Comparison of ENCODE assay signal across 19 mouse cellular contexts in the genomic region with DNA sequence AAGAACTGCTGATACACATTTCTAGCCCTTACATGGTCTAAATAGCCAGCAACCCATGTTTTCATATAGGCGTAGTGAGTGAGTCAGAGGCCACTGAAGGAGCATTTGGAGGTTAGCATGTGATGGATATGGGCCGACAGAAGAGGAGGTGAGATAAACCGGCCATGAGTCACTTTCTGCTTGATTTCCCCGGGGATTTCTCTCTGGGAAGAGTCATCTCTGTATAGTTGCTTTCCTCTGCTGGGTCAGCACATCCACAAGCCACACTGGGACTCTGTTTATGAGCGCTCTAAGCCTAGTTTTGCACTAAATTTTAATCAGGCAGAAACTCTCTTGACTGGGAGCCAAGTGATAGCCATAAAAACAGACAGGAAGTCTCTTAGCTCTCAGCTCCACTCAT.
"Had no signal": no experiment of that assay in that cellular context is flagged by ENCODE, and none has a peak within 500 bp of the region (broad histone marks: within the 10 kb centered on the region; RNA-seq: fewer than 3 reads in every experiment).

No protein-coding gene starts in this region.

- H3K27me3 ChIP-seq: limb, embryonic 12.5 days; limb, embryonic 15.5 days; liver, embryonic 15.5 days; lung, embryonic 15.5 days; megakaryocyte, embryonic 14.5 days; midbrain, embryonic 13.5 days had no signal

- H3K9ac ChIP-seq: limb, embryonic 12.5 days; limb, embryonic 15.5 days; liver, embryonic 15.5 days; lung, embryonic 15.5 days; midbrain, embryonic 13.5 days had no signal

- H3K4me1 ChIP-seq: limb, embryonic 12.5 days; limb, embryonic 15.5 days; liver, embryonic 15.5 days; lung, embryonic 15.5 days; megakaryocyte, embryonic 14.5 days; midbrain, embryonic 10.5 days; midbrain, embryonic 13.5 days had no signal

- H3K27ac ChIP-seq: layer of hippocampus, adult 2 months; left cerebral cortex, adult 2 months; limb, embryonic 12.5 days; limb, embryonic 15.5 days; liver, embryonic 15.5 days; lung, embryonic 15.5 days; midbrain, embryonic 10.5 days; midbrain, embryonic 13.5 days had no signal

- H3K36me3 ChIP-seq: limb, embryonic 12.5 days; limb, embryonic 15.5 days; liver, embryonic 15.5 days; lung, embryonic 15.5 days; midbrain, embryonic 10.5 days; midbrain, embryonic 13.5 days had no signal

- DNase-seq: kidney, adult 9 months; kidney, postnatal 14 days; layer of hippocampus, adult 9-11 months; layer of hippocampus, postnatal 36 days; left cerebral cortex, postnatal 4 days; lung, postnatal 10 days; lung, postnatal 36 days; thymus, adult 18-20 months; thymus, postnatal 36 days had no signal

- H3K4me3 ChIP-seq: layer of hippocampus, adult 2 months; left cerebral cortex, adult 2 months; limb, embryonic 12.5 days; limb, embryonic 15.5 days; liver, embryonic 15.5 days; lung, embryonic 15.5 days; megakaryocyte, embryonic 14.5 days; midbrain, embryonic 10.5 days; midbrain, embryonic 13.5 days had no signal

- H3K4me2 ChIP-seq: limb, embryonic 12.5 days; limb, embryonic 15.5 days; liver, embryonic 11.5 days; liver, embryonic 15.5 days; lung, embryonic 15.5 days; midbrain, embryonic 13.5 days had no signal

- ATAC-seq: midbrain, embryonic 13.5 days had no signal

- H3K9me3 ChIP-seq: limb, embryonic 12.5 days; limb, embryonic 15.5 days; liver, embryonic 15.5 days; lung, embryonic 15.5 days; midbrain, embryonic 10.5 days had no signal
